Mouse (Mus musculus) kidney, postnatal 0 days (tissue): Measurements from ENCODE around the gene Wdfy2. TPM values are rescaled to one million over a fixed set of nuclear protein-coding genes. Genes with fewer than 3 reads are reported as not detected.

Experiments used
- ATAC-seq: fragments of 200-750 bp; cut with Nextera tagmentation; replicated peaks from 2 replicates; pipeline ENCODE4 v1.8.0; 2017; ENCODE audit warnings: low read depth, moderate number of reproducible peaks, moderate TSS enrichment, moderate library complexity; ENCODE audit not compliant: low FRiP score
- DNase-seq: peaks from one replicate; pipeline ENCODE4 v3.0.0-alpha.2; 2016; ENCODE audit warnings: low spot score
- H3K27ac ChIP-seq: fragments of 300-500 bp; sonication (generic); 2 replicates; pipeline ENCODE4 v1.5.1; 2014; ENCODE audit warnings: mild to moderate bottlenecking
- H3K27me3 ChIP-seq: fragments of 300-500 bp; sonication (generic); 2 replicates; pipeline ENCODE4 v1.6.1; 2014; ENCODE audit warnings: low read length, mixed read lengths; ENCODE audit not compliant: insufficient read depth
- H3K36me3 ChIP-seq: fragments of 300-500 bp; sonication (generic); 2 replicates; pipeline ENCODE4 v1.6.1; 2014; ENCODE audit warnings: low read length, mixed read lengths; ENCODE audit not compliant: insufficient read depth
- H3K4me1 ChIP-seq: fragments of 300-500 bp; sonication (generic); replicated peaks from 2 replicates; pipeline ENCODE4 v1.6.1; 2014; ENCODE audit warnings: antibody characterized with exemption, low read length, mixed read lengths; ENCODE audit not compliant: insufficient read depth
- H3K4me2 ChIP-seq: fragments of 300-500 bp; sonication (generic); 2 replicates; pipeline ENCODE4 v1.6.1; 2014; ENCODE audit warnings: mild to moderate bottlenecking, low read length, moderate library complexity, mixed read lengths
- H3K4me3 ChIP-seq: fragments of 300-500 bp; sonication (generic); replicated peaks from 2 replicates; pipeline ENCODE4 v1.5.1; 2014; ENCODE audit warnings: low read depth, low read length
- H3K9ac ChIP-seq: fragments of 300-500 bp; sonication (generic); 2 replicates; pipeline ENCODE4 v1.6.1; 2014; ENCODE audit warnings: low read depth, low read length
- H3K9me3 ChIP-seq: fragments of 300-500 bp; sonication (generic); replicated peaks from 2 replicates; pipeline ENCODE4 v1.6.1; 2016; ENCODE audit warnings: low read length, inconsistent platforms, mixed read lengths
- CTCF ChIP-seq: IDR thresholded peaks from 2 replicates; pipeline ENCODE4 v1.5.1; 2016; ENCODE audit warnings: antibody characterized with exemption, low read depth, mild to moderate bottlenecking, moderate library complexity
- WGBS: fragments of 180-500 bp; shearing (Covaris S2); extraction: QIAGEN DNeasy Blood & Tissue Kit; methylation state at CpG from one replicate; pipeline ENCODE4 v1.1.7; 2014; 5-methylcytosine and 5-hydroxymethylcytosine counted together
- polyA plus RNA-seq: library from polyadenylated mRNA; unstranded; fragments of >200 nt; fragmentation: Nextera tagmentation; extraction: Ambion mirVana; gene quantifications from 2 replicates; pipeline ENCODE4 v1.2.1, GENCODE M21; 2015

Gene Wdfy2
- polyA plus RNA-seq, 1 experiment from 2014 or later = 3.9 TPM

DNA sequence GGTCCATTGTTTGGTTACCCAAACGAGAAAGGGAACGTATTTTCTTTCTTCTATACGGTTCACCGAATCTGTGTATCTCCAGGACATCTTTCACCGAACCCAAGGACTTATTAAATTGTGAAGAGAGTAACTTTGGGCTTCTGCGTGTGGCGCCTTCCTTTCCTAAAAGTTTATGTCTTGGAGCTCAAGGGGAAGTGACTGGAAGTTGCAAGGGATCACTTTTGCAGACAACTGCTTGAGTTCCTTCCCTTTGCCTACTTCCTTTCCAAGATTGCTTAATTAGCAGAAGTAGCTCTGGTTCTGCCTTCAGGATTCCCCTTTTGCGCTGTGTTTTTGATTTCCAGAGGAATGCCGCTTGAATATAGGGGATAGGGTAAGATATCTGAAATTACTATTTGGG lies 858 bp downstream of the Wdfy2 start:
- ATAC-seq = no peak
- Histone ChIP-seq H3K27me3 (no peaks in the 10 kb centered on the region), H3K9ac (peak overlapping the region; percentile 72), H3K4me1 (peaks cover 4% of the 10 kb centered on the region; the same call in 1 of the 2 replicates), H3K4me3 (peak overlapping the region; percentile 86), H3K36me3 (no peaks in the 10 kb centered on the region), H3K27ac (no peak overlapping the region), H3K9me3 (no peaks in the 10 kb centered on the region), H3K4me2 (peak overlapping the region; percentile 56)
- WGBS = 6% methylated on average over 9 of the region's 9 CpGs
- no peak for TF ChIP-seq CTCF
- peak; percentile 56 for DNase-seq

DNA sequence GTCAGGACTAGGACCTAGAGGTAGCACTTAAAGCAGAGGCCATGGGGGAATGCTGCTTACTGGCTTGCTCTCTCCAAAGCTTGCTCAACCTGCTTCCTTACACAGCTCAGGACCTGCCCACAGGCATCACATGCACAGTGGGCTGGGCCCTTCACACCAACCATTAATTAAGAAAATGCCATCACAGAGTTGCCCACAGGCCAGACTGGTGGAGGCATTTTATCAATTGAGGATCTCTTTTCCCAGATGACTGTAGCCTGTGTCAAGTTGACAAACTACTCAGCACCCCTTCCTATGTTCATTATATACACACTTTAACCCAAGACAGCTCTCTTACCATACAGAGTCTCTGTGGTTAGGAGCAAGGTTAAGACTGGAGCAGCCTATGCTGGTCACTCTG lies 4.2 kb downstream of the Wdfy2 start:
- Histone ChIP-seq H3K9me3 (no peaks in the 10 kb centered on the region), H3K27ac (no peak overlapping the region), H3K4me3 (no peak overlapping the region), H3K9ac (no peak overlapping the region), H3K27me3 (no peaks in the 10 kb centered on the region), H3K4me1 (peaks cover 25% of the 10 kb centered on the region), H3K36me3 (no peaks in the 10 kb centered on the region), H3K4me2 (no peak overlapping the region)
- ATAC-seq = no peak
- no peak for TF ChIP-seq CTCF
- DNase-seq = no peak

DNA sequence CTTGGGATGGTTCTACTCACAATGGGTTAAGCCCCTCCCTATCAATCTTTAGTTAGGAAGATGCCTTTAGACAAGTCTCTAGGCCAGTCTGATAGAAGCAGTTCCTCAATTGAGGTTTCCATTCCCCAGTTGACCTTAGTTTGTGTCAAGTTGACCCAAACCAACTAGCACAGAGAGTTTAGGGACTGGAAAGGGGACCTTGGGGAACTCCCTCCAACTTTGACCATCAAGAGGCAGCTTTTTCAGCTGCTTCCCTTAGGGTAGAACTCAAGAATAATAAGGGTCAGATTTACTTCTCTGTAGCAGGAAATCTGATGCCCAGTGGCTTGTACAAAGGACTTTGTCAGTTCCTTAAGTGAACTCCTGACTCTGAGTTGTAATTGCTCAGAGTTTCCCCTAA lies 5.0 kb downstream of the Wdfy2 start:
- H3K36me3 ChIP-seq = no peaks in the 10 kb centered on the region
- H3K4me3 ChIP-seq = no peak overlapping the region
- no peaks in the 10 kb centered on the region for H3K9me3 ChIP-seq
- H3K4me2 ChIP-seq = no peak overlapping the region
- H3K27me3 ChIP-seq = no peaks in the 10 kb centered on the region
- DNase-seq = no peak
- no peak overlapping the region for H3K9ac ChIP-seq
- TF ChIP-seq CTCF = no peak
- peaks cover 25% of the 10 kb centered on the region for H3K4me1 ChIP-seq
- ATAC-seq = no peak
- H3K27ac ChIP-seq = no peak overlapping the region

DNA sequence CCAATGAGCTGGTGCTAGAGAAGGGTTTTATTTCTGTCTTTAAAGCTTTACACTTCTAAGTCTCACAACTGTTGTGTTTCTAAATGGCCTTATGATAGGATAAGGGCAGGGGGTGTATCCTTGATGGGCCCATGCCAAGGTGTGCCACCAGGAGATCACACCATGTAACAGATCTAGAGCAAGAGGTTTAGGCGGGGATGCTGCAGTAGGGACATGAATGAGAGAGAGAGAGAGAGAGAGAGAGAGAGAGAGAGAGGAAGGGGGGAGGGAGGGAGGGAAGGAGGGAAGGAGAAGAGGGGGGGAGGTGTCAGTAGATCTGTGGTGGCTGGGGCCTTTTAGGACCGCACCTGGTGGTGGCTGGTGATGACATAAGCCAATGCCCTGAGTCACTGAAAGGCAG lies 5.5 kb downstream of the Wdfy2 start:
- Histone ChIP-seq H3K9me3 (no peaks in the 10 kb centered on the region), H3K4me1 (peaks cover 25% of the 10 kb centered on the region), H3K36me3 (no peaks in the 10 kb centered on the region), H3K27me3 (no peaks in the 10 kb centered on the region), H3K4me2 (no peak overlapping the region), H3K27ac (no peak overlapping the region), H3K9ac (no peak overlapping the region), H3K4me3 (no peak overlapping the region)
- no peak for DNase-seq
- ATAC-seq = no peak
- WGBS = 73% methylated on average over 2 of the region's 2 CpGs
- TF ChIP-seq CTCF = no peak

DNA sequence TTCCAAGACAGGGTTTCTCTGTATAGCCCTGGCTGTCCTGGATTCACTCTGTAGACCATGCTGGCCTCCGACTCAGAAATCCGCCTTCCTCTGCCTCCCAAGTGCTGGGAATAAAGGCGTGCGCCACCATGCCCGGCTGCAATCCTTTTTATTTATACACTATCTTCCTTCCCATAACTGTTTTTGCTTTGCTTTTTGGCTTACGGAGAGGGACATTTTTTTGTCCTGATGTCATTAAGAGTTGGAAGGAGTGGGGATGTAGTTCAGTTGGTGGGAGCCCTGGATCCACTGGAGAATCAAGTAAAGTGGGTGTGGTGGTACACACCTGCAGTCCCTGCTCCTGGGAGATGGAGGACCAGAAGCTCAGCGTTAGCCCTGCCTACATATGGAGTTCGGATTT lies 6.7 kb downstream of the Wdfy2 start:
- peak overlapping the region; percentile 32; the same call in 1 of the 2 replicates for H3K4me2 ChIP-seq
- H3K4me1 ChIP-seq = peaks cover 25% of the 10 kb centered on the region
- ATAC-seq (no peak), DNase-seq (no peak)
- H3K36me3 ChIP-seq = no peaks in the 10 kb centered on the region
- H3K27me3 ChIP-seq = no peaks in the 10 kb centered on the region
- 71% methylated on average over 8 of the region's 8 CpGs for WGBS
- no peak overlapping the region for H3K4me3 ChIP-seq
- peak overlapping the region; percentile 83 for H3K27ac ChIP-seq
- TF ChIP-seq CTCF = no peak
- H3K9ac ChIP-seq = no peak overlapping the region
- H3K9me3 ChIP-seq = no peaks in the 10 kb centered on the region

DNA sequence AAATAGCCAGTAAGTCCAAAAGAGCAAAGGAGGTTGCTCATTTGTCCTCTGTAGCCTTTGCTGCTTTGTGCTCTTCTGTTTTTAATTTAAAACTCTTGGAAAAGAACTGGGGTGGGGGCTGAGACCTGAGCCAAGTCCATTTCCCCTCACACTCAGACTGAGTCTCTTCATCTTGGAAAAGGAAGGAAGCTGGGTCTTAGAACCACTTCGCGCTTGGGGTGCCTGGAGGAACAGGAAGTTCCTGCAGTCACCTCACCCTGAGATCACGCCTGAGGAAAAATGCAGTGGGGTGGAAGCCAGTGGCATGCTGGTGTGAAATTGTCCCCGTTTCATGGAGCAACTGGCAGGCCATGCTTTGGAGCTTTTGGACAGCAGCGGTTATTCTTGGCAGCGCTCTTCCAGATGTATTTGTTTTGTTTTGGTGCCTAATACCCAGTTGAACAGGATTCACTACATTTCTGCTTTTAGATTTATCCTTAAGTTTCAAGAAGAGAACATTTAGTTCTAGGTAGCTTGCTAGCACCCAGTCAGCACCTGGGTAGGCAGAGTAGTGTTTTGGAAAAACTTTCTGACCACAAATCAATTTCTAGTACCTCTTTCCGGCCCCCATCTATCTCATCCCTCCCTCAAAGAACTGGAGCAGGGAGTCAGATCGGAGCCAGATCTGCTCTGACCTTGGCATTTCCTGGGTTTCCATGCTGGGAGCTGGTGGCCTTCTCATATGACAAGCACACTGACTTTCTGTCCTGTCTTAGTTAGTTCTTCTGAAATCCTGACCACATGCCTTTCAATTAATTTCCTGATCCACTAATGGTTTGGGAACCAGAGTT lies 7.7 kb downstream of the Wdfy2 start:
- H3K9me3 ChIP-seq = no peaks in the 10 kb centered on the region
- H3K36me3 ChIP-seq = no peaks in the 10 kb centered on the region
- no peaks in the 10 kb centered on the region for H3K27me3 ChIP-seq
- peak; percentile 56 for DNase-seq
- peaks cover 22% of the 10 kb centered on the region for H3K4me1 ChIP-seq
- WGBS = 21% methylated on average over 8 of the region's 8 CpGs
- H3K4me3 ChIP-seq = no peak overlapping the region
- peak overlapping the region; percentile 32; the same call in 1 of the 2 replicates for H3K4me2 ChIP-seq
- ATAC-seq = no peak; the same call in 1 of the 2 replicates
- TF ChIP-seq CTCF = no peak
- H3K9ac ChIP-seq = no peak overlapping the region
- H3K27ac ChIP-seq = peak overlapping the region; percentile 83
